Mouse (Mus musculus) MEL (cell line): ENCODE results near the gene Zfp472.

Experiments
- HCFC1 ChIP-seq: IDR thresholded peaks from 2 replicates; pipeline ENCODE4 v1.6.1; 2012; ENCODE audit warnings: low read depth, mild to moderate bottlenecking, inconsistent platforms, low read length, improper control_type of control experiment, moderate library complexity
- TBP ChIP-seq: IDR thresholded peaks from 2 replicates; pipeline ENCODE4 v1.8.0; 2011; ENCODE audit warnings: low read depth, low read length, improper control_type of control experiment

- TF ChIP-seq TBP (no peak), HCFC1 (no peak)
Measured at GRCm38 (mm10) chr17:33008337-33008736, 42.7 kb downstream of the Zfp472 start.
